Mouse (Mus musculus) layer of hippocampus, postnatal 36 days (tissue): ENCODE measurements around the gene Iqca. TPM values are rescaled to one million over a fixed set of nuclear protein-coding genes. Genes with fewer than 3 reads are reported as not detected.

Experiments
- DNase-seq, 2 experiments: peaks; one replicate each; pipeline ENCODE4 v3.0.0; 2022
- total RNA-seq, 2 experiments: library from RNA; stranded (reverse); gene quantifications; 2 replicates each; pipeline ENCODE4 v1.2.3; 2021

Iqca gene
- total RNA-seq, 2 experiments from 2014 or later: 0.63 to 1.3 TPM

DNA sequence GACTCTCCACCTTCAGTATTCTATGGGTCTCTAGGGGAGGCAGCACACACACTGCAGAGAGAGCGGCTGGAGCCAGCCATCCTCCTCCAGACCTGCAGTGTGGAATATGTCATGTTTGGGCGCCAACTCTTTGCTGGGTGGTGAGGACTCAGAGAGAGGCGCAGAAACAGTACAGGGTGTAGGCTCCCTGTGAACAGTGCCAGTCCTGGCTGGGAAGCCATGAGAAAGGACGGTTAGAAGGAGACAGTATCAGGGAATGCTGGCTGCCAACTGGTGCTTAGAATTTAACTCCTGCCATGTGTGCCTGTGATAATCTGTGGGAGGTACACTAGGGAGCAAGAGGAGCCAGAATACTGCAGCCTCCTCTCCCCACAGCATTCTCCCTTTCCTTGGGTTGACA lies 98.2 kb downstream of the Iqca start:
- DNase-seq: peak; percentile 27 to 41

DNA sequence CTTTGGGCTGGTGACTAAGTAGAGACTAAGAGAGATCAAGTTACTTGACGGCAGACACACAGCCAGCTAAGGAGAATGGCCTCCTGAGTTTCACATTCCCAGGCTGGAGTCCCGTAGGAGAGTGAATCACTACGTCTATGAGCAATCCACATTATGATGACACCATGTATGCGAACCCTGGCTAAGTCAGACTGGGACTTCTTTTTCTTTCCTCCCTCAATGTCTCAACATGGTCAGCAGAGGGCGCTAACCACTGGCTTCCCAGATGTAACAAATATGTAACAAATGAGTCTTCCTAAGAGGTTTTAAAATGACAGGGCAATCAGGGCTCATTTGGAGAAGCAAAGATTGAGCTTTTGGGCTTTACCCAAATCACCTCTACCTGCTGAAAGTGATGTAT lies 101.9 kb downstream of the Iqca start:
- DNase-seq: peak; percentile 30 to 42

DNA sequence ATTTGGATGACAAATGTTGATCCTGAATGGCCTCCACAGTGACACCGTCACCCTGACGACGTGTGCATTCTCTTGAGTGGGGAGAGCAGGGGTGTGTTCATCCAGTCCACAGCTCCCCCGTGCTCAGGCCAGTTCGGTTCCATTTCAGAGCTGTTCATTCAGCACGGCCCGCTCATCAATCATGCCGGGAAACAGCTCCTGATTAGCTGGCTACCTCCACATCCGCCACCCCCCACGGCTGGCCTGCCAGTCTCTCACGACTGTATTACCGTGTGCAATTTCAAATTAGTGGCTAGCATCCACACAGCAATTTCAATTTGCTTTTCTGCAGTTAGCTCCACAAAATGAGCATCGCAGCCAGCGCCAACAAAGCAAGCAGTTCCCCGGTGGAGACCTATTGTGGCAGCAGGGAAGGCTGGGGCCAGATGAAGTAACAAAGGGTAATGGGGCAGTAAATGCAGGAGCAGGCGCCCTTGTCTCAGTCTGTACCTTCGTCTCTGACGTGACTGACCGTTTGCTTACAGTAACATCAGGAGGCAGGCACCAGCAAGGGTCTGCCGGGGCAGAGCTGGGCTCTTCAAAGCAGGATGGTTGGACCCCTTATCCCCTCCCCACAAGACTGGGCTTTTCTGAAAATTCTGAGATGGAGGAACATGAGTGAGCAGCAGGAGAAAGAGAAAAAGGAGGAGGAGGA lies 103.0 kb downstream of the Iqca start:
- no peak for DNase-seq

DNA sequence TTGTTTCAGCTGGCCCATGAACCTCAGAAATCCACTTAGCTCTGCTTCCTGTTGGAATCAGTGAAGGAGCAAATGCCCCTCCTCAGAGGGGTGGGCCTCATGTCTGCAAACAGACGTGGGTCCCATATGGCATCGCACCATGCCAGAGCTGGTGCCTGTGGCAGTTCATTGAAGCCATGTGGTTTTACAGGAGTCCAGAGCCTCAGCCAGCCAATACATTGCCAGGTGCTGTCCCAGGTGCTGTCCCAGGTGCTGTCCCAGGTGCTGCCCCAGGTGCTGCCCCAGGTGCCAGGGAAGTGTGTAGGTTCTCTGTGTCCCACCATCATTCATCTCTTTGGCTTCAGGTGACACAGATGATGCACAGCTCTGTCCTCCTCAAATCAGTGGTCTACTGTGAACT lies 124.9 kb downstream of the Iqca start:
- DNase-seq: no peak

DNA sequence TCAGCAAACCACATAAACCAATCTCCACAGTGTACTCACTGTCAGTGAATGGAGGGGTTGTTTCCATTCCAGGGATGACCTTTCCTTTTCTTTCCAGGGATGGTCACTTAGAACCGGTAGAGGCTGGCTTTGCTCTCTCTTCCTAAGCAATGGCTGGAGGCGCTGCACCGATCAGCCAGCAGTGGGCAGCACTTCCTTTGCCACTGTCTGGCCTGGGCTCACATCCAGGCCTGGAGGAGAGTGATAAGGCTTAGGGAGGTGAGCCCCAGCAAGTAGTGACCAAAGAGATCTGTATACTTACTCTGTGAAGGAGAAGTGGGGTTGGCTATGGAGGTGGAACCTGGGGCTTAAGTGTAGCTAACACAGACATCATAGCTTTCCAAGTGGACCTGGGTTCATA lies 126.3 kb downstream of the Iqca start:
- no peak for DNase-seq

DNA sequence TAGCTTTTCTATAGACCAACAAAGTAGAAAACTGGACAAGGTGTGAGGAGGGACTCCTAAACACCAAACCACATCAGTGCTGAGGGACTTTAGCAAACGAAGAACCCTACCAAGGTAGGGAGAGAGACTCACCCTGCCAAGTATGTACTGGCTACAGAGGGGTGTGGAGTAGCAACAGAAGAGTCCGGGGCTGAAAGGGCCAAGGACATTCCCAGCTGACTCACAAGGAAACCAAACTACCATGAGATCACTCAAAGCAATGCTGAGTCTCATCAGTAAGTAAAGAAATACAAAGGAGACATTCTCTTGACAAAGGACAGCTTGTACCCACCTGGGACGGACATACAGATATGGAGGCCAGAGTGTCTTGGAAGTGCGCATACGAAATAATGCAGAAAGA lies 132.9 kb downstream of the Iqca start:
- no peak for DNase-seq

DNA sequence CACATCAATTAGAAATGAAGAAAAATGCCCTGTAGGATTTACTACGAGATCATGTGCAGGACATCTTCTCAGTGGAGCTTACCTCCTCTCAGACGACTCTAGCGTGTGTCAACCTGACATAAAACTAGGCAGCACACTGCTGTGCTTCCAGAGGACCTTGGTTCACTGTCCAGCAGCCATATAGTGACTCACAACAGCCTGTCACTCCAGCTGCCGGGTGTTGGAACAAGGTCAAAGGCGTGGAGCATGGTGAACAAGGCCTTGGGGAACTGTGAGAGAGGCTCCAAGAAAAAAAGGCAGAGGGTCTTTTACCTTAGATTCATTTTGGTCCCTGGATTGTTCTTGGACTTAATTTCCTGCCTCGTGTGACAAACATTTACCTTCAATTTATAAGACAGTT lies 135.1 kb downstream of the Iqca start:
- no peak for DNase-seq

DNA sequence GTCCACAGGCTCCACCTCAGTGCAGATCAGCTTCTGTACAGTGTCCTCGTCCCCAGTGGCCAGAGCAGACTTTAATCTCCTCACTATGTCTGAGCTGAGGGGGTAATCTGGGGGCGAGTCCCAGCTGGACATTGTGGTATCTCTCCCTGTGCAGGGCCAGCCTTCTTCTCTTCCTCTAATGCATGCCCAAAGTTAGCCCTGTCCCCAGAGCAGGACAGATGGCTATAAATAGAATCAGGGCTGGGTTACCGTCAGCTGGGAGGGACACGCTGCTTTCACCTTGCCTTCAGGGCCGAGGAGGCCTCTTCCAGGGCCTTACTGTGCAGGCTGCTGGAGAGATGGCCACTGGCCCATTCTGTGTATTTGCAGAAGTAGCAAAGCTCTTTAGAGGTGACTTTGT lies 138.8 kb downstream of the Iqca start, which contains the start of gene Asb18:
Gene Asb18 (minus strand): TSS at position 221 of the 400 bp plus-strand sequence.
- DNase-seq: no peak

DNA sequence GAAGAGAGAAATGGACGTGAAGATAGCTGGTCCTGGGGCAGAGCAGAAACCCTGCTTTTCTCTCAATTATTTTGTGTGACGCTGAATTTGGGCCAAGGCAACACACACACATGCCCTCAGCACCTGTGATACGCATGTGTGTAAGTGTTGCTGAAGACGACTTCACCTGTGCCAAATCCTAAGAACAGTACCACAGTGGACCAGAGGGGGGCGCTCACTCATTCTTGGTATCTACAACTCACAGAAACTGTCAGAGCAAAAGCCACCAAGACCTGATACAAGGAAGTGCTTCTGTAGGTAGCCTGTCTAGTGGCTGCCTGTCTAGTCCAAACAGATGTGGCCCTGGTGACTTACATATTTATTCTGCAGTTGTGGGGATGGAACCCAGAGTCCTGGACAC lies 139.9 kb downstream of the Iqca start:
- no peak for DNase-seq

DNA sequence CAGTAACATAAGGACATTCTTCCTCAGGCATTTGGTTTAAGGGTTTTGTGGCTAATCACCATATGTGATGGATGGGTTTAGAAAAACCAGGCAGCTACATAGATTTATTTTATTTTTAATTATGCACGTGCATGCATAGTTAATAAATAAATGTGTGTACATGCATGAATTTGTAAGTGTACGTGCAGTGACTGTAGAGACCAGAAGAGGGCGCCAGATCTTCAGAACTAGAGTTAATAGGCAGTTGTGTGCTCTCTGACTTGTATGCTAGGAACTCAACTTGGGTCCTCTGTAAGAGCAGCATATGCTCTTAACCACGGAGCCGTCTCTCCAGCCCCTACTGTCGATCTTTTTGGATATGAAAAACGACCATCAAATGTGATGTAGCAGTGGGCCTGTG lies 140.4 kb downstream of the Iqca start:
- no peak for DNase-seq

DNA sequence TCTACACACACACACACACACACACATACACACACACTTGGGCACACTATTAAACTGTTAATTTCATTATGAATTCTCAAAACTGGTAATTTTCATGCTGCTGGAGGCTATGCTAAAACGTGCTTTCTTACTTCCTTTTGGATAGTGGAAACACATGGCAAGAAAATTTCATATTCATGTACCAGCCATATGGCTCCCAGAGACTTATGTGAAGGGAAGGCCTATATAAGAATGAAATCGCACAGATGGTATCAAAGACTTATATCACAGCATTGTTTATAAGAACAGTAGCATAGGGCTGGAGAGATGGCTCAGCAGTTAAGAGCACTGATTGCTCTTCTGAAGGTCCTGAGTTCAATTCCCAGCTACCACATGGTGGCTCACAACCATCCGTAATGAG lies 141.0 kb downstream of the Iqca start:
- no peak for DNase-seq

DNA sequence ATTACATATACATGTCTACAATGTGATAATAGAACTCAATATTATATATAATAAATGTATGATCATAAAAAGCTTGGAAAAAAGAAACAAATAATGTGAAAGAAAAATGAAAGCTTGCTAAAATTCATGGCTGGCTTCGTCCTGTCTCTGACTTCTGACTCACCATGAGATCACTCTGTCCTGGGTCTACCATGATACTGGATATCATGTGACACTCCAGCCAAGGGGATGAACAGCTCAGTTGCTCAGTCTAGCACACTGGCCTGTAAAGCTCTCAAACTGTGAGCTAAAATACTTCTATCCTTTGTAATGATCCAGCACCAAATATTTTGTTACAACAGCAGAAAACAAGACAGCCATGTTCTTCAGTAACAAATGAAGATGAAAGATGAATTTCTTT lies 143.1 kb downstream of the Iqca start:
- DNase-seq: no peak

DNA sequence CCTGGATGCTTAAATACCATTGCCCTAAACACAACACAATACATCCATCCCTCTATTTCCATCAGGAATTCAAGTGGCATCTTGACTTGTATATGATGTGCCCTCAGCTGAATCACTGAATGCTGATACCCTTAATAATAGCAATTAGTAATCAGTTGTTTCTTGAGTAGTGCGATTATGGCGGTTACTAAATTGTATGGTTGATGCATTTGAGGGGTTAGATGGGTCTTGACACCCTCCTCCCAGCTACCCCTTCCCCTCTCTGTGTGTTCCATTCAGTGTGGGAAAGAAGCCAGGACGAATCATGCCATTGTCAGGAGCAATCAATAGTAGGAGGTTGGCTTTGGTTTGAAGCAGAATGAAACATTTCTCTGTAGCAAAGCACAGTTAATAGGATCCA lies 144.0 kb downstream of the Iqca start:
- DNase-seq: no peak

DNA sequence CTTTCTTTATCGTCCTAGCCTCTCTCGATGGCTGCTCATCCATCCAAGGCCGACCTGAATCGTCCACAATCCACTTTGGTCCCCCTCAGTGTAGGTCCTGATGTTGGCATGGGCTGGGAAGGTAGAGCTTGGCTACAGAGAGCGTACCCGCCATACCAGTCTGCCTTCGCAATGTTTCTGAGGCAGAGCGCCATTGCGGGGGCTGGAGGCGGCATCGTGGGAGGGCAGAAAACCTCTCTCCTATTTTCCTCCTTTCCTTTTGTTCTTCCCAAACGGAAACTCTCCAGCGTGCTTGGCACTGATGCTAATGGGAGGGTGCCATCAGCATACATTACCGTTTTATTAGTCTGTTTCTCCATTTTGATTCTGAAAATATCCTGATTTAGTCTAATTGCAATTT lies 146.5 kb downstream of the Iqca start:
- peak; percentile 53 for DNase-seq

DNA sequence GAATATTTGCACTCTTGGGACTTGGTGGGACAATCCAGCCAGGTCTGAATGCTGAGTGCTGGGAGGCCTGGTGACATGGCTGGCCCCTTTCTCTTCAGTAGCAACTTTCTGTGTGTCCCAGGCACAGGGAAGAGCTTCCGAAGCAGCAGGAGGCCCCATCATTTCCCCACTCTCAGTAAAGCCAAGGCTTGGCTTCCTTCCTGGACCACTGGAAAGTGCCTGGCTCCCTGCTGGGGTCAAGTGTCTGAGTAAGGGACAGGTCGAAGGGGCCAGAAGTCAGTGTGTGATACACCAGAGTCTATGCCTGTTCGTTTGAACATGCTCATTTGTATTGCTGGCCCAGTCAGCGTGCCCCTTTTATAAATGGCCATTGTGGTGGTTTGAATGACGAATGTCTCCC lies 152.2 kb downstream of the Iqca start:
- DNase-seq: no peak

DNA sequence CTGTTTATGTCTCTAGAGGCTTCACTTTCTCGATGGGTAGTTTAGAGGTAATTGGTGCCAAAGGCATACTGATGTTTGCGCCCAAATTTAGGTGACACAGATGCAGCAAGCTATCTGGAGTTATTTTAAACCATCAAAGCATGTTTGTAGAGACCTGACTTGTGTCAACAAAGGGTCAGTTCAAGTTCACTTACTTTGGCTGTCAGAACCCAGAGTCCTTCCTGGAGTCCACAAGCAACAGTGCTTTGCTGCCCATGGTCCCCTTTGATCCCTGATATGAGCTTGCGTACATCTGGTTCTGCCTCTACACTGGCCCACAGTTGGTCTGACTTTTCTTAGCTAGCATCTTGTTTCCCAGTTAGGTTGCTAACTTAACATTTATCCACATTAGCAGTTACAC lies 153.3 kb downstream of the Iqca start:
- no peak for DNase-seq

DNA sequence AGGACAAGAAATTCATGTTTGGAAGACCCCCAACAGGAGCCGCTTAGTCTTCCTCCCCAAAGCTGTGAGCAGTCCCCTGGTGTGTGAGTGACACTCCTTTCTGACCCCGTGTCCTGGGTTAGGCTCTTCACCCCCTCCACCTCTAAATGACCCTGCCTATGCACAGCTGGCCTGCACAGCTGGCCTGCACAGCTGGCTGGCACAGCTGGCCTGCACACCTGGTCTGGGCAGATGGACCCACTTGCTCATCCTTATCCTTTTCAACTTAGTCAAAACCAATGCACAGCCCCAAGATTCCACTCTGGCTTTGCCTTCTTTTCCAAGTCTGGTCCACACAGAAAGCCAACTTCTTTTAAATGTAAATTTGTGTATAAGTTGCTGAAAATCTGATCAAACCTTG lies 154.5 kb downstream of the Iqca start:
- no peak for DNase-seq

DNA sequence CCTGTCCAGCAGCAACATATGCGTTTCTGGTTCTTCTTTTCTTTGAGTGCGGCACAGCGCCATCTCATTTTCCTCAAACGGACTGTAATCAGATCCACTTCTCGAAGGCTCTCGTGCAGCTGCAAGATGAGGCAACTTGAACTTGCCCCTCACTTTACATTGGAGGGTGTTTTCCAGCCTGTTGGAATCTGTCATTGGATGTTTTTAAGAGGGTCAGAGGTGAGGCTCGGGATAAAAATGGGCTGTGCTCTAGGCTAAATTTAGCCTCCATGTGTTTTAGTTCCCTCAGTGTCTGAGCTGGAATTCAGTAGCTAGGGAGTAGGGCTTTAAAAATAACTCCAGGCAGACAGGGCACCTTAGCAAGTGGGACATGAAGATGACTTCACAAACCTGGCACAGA lies 155.1 kb downstream of the Iqca start:
- DNase-seq: no peak

DNA sequence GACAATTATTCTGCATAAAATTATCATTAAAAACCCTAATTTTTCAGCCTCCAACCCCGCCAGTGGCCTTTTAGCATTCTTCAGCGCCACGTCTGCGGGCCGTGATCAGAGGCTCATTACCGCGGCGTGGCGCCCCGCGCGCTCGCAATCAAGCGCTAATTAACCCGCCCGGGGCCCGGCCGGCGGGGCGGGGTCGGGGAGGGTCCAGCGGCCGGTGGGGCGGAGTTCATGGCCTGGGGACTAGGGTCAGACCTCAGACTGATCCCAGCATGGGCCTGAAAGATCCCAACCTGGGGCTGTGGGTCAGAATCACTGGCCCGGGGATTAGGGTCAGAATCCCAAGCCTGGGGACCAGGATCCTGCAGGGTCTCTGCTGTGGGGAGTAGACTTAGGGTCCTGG lies 160.9 kb downstream of the Iqca start:
- DNase-seq: no peak

Other genes starting within 250 kb of the Iqca start
- under 1 TPM in 1 of 2 experiments, not detected in 1; 0.17 TPM for gene Gbx2, start 222.2 kb downstream of the Iqca start, total RNA-seq
- 1 to 10 TPM; 2.0 to 2.1 TPM for gene Asb18, start 138.7 kb downstream of the Iqca start, total RNA-seq
- gene Ackr3, start 50.6 kb upstream of the Iqca start, total RNA-seq: 10 to 100 TPM; 16.3 to 17.0 TPM